Mouse (Mus musculus) heart, adult 2 months (tissue): ENCODE results near the gene Dmrtc2.

Experiments
- CTCF ChIP-seq: fragments of 200-600 bp; IDR thresholded peaks from 2 replicates; pipeline ENCODE4 v1.8.1; 2022; ENCODE audit warnings: antibody characterized with exemption, mild to moderate bottlenecking, moderate library complexity
- POLR2A ChIP-seq: fragments of 200-500 bp; IDR thresholded peaks from 2 replicates; pipeline ENCODE4 v1.6.1; 2011; ENCODE audit warnings: mild to moderate bottlenecking, low read depth, low read length, control low read depth; ENCODE audit not compliant: insufficient read depth

DNA sequence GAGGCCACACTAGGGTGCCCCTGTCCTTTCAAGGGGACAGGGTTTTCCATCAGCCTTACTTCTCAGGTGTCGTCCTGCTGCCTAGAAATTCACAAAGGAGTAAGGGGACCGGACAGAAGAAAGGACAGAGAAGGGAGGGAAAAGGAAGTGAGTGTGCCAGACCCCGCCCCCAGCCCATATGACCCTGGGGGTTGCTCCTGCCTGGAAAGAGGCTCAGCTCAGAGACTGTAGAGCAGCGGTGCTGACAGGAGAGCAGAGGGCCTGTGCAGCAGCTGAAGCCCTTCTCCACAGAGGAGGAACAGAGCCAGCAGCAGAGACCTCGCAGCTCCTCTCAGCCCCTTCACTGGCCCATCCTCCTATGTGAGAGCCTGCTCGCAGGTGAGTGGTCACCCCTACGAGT is 16.2 kb upstream of the Dmrtc2 start:
- TF ChIP-seq CTCF (no peak), POLR2A (no peak)
